Mouse (Mus musculus) B cell, adult 2 months (primary cell): ENCODE measurements around the gene Akap7.
"Not testable (repeated sequence)": the region's sequence is repeated elsewhere in the genome, so short reads cannot be mapped to it uniquely, and the experiment has no call there.

Source experiments
- DNase-seq, 2 experiments: peaks; one replicate each; pipeline ENCODE4 v3.0.0; 2022

Akap7 gene

GRCm38 (mm10) chr10:25184819-25185603 lies 122.7 kb downstream of the Akap7 start:
- DNase-seq = no peak

- DNase-seq = no peak
Observed at GRCm38 (mm10) chr10:25183271-25183670, 124.4 kb downstream of the Akap7 start.

DNA sequence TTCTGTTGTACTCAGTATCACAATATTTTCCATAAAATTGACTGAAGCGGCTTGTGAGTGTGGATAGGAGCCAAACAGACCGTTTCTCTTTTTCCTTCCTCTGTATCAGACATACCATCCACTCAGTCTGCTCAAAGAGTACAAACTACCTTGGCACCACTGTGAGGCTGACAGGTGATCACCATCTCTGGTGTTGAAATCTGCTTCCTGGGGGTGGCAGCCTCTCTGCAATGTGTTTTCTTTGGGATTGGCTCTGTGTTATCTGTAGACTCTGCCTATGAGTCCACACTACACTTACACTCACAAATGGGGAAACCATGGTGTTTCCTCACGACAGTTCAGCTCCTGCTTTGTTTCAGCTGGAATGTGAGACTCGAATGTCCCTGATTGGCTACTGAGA lies 128.6 kb downstream of the Akap7 start:
- DNase-seq = no peak

DNA sequence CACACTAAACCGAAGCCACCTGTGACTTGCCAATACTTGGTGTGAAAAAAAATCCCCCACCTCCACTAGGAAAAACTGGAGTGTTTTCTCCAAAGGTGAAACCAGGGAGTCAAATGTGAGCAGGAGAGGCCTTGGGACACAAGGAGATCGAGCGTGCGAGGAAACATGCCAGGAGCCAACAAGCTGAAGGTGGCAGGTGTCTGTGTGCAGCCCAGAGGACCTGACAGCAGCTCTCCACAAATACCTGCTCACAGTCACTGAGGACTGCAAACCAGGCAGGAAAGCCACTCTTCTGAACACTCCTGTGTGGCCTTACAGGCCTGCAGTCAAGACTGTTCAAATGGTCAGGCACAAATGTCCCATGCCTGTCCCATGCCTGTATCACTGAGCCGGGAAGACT lies 130.4 kb downstream of the Akap7 start:
- DNase-seq = no peak

DNA sequence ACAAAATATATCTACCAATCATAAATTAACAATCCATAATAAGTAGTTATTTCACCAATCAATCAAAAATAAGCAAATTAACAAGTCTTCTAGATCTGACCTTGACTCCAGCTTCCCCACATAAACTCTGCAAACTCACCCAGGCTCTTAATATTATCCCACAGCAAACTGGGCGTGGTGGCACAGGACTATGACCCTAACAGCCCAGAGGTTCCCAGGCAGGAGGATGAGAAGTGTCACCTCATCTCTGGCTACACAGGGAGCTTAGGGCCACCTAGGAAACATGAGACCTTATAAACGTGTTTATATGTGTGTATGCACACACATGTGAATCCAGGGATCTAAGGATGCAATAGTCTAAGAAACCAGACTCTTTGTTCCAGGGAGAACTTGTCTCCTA lies 132.8 kb downstream of the Akap7 start:
- no peak for DNase-seq

DNA sequence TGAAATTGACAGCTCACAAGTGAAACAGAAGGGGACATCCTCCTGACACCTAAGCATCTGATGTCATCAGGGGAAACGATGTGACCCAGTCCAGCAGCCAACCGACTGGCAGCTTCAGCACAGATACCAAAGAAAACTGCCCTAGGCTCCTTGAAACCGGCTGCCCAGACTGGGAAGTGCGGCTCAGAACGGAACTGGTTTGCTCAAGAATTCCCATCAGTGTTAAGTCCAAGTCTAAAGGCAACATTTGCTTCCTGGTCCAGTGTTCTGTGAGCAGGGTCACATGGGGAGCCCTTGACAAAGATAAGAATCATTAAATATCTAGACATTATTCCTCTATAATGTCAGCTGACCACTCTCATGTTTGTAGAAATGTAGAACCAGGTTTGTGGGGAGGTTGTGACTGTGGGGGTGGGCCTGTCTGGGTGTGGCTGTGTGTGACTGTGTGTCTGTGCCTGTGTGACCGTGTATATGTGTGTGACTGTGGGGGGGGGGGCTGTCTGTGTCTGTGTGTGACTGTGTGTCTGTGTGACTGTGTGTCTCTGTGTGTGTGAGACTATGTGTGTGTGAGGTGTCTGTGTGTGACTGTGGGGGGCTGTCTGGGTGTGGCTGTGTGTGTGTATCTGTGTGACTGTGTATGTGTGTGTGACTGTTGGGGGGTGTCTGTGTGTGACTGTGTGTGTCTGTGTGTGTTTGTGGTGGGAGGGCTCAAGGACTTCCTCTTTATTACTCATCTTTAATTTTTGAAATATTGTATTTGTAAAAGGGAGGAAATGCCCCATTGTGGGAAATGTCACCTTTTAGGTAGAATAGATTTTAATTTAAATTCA lies 140.1 kb downstream of the Akap7 start:
- no peak for DNase-seq

- not testable (repeated sequence) for DNase-seq
Observed at GRCm38 (mm10) chr10:25163510-25163909, 144.2 kb downstream of the Akap7 start.

- no peak for DNase-seq
Observed at GRCm38 (mm10) chr10:25161701-25162100, 146.0 kb downstream of the Akap7 start.

- no peak for DNase-seq
Observed at GRCm38 (mm10) chr10:25158651-25159050, 149.0 kb downstream of the Akap7 start.

DNA sequence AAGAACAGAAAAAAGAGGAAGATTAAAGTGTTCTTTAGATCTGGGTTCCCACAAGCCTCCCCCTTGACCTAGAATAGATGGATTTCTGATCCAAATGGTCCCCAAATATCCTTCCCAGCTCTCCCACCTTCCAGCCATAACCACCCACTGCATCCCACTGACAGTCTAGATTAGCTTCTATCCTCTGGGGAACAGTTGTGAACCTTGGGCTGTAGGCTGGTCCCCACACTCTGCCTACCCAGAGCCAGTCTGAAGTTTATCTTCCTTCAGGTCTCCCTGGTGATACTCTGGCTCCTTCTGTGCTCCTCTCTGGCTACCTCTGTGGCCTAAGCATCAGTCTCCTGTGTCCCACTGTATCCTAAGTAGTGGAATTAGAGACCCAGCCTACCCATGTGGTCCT lies 150.3 kb downstream of the Akap7 start:
- DNase-seq = no peak

DNA sequence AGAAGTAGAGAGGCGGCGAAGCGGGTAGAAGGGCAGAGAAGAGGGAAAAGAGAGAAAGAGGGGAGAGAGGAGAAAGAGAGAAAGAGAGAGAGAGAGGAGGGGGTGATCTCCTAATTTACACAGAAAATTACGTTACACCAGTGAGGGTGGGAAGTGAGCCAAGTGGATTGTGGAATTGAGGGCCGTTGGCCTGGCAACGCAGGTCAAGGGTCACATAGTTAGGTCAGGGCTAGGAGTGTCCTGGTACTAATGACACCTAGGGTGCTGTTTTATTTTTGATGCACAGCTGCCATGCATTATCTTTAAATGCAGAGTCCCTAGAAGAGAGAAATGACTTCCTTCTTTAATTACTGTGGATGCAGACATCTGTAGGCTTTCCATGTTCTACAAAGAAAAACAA lies 153.4 kb downstream of the Akap7 start:
- no peak for DNase-seq

GRCm38 (mm10) chr10:25151172-25151800 lies 156.4 kb downstream of the Akap7 start:
- DNase-seq = peak; percentile 2 to 8

- no peak for DNase-seq
Observed at GRCm38 (mm10) chr10:25145851-25146250, 161.8 kb downstream of the Akap7 start.

DNA sequence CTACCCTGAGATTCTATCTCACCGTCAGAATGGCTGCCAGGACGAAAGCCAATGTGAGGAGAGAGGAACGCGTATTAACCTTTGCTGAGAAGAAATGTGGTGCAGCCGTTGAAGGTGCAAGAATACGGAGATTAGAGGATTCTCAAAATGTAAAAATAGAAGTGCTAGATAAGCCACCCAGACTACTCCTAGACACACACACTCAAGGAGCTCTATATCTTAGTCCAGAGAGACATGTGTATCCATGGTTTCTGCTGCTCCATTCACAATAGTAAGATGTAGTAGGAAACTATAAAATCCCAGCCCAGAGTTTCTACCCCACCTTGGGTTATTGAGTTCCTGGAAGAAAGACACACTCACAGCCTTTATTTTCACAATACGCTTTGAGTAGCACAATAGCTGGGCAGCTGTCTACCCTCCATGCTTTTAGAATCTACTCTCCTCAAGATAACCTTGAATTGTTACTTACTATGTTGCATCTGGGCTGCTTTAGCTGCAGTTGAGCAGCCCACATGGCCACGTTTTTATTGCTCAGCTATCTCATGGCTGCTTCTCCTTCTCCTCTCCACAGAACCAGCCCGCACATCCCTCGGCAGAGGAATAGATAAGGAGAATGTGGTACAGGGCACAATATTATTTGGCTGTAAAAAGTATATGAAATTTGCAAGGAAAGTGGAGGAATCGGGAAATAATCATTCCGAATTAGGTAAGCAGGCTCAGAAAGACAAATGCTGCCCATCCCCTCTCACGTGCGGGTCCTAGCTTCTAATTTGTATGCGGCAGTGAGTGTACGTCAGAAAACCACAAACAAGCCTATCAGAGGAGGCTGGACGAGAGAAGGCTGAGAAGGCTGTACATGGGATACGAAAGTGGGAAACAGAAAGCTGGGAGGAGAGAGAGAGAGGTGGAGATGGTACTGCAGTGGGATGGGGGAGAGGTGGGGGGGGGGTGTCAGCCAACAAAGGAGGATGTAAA lies 162.6 kb downstream of the Akap7 start:
- DNase-seq = no peak

- DNase-seq = no peak
Observed at GRCm38 (mm10) chr10:25141781-25142180, 165.9 kb downstream of the Akap7 start.

DNA sequence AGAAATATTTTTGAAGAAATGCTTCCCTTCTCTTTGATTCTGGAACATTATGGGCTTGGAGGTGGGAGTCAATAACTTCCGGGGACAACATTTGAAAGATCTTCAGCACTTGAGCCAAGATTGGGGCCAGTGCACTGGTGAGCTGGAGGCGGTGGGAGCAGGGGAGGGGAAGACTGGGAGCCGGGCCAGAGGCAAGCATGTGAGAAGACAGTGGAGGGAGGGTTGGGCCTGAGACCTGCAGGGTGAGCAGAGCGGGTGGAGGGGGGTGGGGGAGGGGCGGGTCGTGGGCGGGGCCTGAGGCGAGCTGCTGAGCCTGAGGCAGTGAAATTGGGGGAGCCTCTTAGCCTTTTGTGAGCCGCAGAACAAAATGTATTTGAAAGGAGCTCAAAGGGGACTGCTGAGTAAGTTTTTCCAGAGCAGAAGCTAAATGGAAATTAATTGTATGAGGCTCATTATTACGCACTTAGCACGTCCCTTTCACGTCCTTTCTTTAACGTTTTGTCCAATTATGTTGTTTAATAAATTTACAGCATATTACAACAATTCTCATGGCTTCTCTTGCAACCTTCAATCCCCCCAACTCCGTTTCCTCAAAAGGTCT lies 167.4 kb downstream of the Akap7 start:
- no peak for DNase-seq

- DNase-seq = no peak
Observed at GRCm38 (mm10) chr10:25133581-25133980, 174.1 kb downstream of the Akap7 start.

DNA sequence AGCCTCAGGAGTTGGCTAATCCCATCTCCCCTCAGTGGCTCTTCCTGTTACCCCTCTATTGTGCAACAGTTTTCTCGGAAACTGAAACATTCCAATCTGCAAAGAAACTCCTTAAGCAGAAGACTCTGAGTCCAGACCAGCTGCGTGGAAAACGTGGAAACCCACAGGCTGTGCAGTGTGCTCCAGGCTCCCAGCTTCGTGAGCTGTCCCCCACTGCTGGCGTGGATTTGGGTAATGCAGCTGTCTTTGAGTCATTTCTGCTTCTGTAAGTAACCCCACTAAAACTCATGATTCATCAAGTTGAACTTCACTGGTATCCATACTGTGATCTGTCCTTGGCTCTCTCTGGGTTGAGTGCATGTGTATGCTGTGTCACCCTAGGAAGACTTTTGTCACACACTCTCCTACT lies 179.2 kb downstream of the Akap7 start:
- no peak for DNase-seq

- no peak for DNase-seq
Observed at GRCm38 (mm10) chr10:25126035-25126434, 181.6 kb downstream of the Akap7 start.

DNA sequence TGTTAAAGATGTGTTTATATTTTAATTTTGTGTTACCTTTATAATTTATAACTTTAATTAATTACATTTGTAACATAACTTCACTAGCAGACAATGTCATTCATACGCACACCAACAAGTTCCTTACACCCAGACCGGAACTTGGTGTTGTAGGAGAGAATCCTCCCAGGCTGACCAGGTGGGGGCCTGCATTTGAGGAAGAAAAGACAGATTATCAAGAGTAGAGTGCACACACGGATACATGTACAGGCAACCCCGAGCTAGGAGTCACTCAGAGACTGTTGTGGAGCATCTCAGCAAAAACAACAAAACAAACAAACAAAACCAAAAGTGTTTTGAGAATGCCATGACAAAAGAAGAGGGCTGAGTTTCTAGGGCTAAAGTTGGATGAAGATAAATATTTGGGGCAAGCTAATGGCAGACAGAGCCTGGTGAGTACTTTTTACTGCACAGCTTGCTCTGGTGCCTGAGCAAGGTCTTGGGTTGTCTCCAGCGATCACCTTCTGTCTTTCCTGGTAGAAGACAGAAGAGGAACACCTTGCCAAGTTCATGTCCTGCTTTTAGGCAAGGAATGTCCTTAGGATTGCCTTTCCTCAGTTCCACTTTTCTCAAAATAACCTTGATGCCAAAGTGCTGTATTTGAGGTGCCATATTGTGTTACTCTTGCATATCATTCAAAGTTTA lies 186.7 kb downstream of the Akap7 start:
- DNase-seq = no peak
